Mouse (Mus musculus): ENCODE measurements around the gene Orai3. TPM values are rescaled to one million over a fixed set of nuclear protein-coding genes. Genes with fewer than 3 reads are reported as not detected.

The Orai3 gene
- polyA plus RNA-seq, 1 experiment from 2014 or later = 10.3 TPM

- H3K4me1 ChIP-seq (replicated peaks) = peaks cover 42% of the 10 kb centered on the region
- peak within 1 kb of the TSS; percentile 93 for H3K27ac ChIP-seq
- 2% methylated on average over 31 of the region's 38 CpGs for WGBS
- H3K27me3 ChIP-seq (ENCODE audit: insufficient read depth, poor library complexity, severe bottlenecking) = 0 out of 2 replicates have a peak, but pooled peaks cover 3% of the 10 kb centered on the region
- DNase-seq (ENCODE audit: low spot score) = peak; percentile 72
- H3K9me3 ChIP-seq = no peaks in the 10 kb centered on the region
- peak within 1 kb of the TSS; percentile 90 for H3K4me3 ChIP-seq
- H3K36me3 ChIP-seq = no peaks in the 10 kb centered on the region
Observed at GRCm38 (mm10) chr7:127824176-127824871, 54.7 kb downstream of the Orai3 start, which contains the start of the genes Stx4a and Stx1b. Gene Stx4a, plus strand, starts transcription at chr7:127824294. Gene Stx1b, minus strand, starts transcription at chr7:127824549.

Other genes starting within 250 kb of the Orai3 start
- 7.9 and 13.7 TPM in 2 replicates for gene Tmem265, start 208.4 kb upstream of the Orai3 start, polyA plus RNA-seq (2016; fragmentation: Nextera tagmentation; extraction: Ambion mirVana)
- 47.0 and 54.1 TPM in 2 replicates for gene Phkg2, start 196.5 kb upstream of the Orai3 start, polyA plus RNA-seq (2016; fragmentation: Nextera tagmentation; extraction: Ambion mirVana)
- 15.7 and 16.5 TPM in 2 replicates for gene Ccdc189, start 181.2 kb upstream of the Orai3 start, polyA plus RNA-seq (2016; fragmentation: Nextera tagmentation; extraction: Ambion mirVana)
- gene Rnf40, start 181.0 kb upstream of the Orai3 start, polyA plus RNA-seq (2016; fragmentation: Nextera tagmentation; extraction: Ambion mirVana) = 57.8 and 58.8 TPM in 2 replicates
- 34.5 and 36.7 TPM in 2 replicates for gene Zfp629, start 154.0 kb upstream of the Orai3 start, polyA plus RNA-seq (2016; fragmentation: Nextera tagmentation; extraction: Ambion mirVana)
- gene Bcl7c, start 60.9 kb upstream of the Orai3 start, polyA plus RNA-seq (2016; fragmentation: Nextera tagmentation; extraction: Ambion mirVana) = 55.9 and 56.6 TPM in 2 replicates
- 5.1 and 5.8 TPM in 2 replicates for gene Ctf1, start 57.1 kb upstream of the Orai3 start, polyA plus RNA-seq (2016; fragmentation: Nextera tagmentation; extraction: Ambion mirVana)
- gene Ctf2, start 37.6 kb upstream of the Orai3 start, polyA plus RNA-seq (2016; fragmentation: Nextera tagmentation; extraction: Ambion mirVana) = 0.26 and 0.37 TPM in 2 replicates
- gene Fbxl19, start 25.3 kb upstream of the Orai3 start, polyA plus RNA-seq (2016; fragmentation: Nextera tagmentation; extraction: Ambion mirVana) = 8.6 and 8.9 TPM in 2 replicates
- gene Setd1a, start 6.9 kb downstream of the Orai3 start, polyA plus RNA-seq (2016; fragmentation: Nextera tagmentation; extraction: Ambion mirVana) = 16.5 and 18.7 TPM in 2 replicates
- not detected in 2 replicates for gene Gm49388, start 15.8 kb downstream of the Orai3 start, polyA plus RNA-seq (2016; fragmentation: Nextera tagmentation; extraction: Ambion mirVana)
- 7.4 and 7.8 TPM in 2 replicates for gene Hsd3b7, start 30.8 kb downstream of the Orai3 start, polyA plus RNA-seq (2016; fragmentation: Nextera tagmentation; extraction: Ambion mirVana)
- gene Stx4a, start 54.5 kb downstream of the Orai3 start, polyA plus RNA-seq (2016; fragmentation: Nextera tagmentation; extraction: Ambion mirVana) = 15.2 and 21.6 TPM in 2 replicates
- gene Stx1b, start 54.7 kb downstream of the Orai3 start, polyA plus RNA-seq (2016; fragmentation: Nextera tagmentation; extraction: Ambion mirVana) = 5.0 and 8.5 TPM in 2 replicates
- 19.0 and 19.2 TPM in 2 replicates for gene Zfp646, start 106.4 kb downstream of the Orai3 start, polyA plus RNA-seq (2016; fragmentation: Nextera tagmentation; extraction: Ambion mirVana)
- gene Zfp668, start 107.0 kb downstream of the Orai3 start, polyA plus RNA-seq (2016; fragmentation: Nextera tagmentation; extraction: Ambion mirVana) = 41.4 and 42.3 TPM in 2 replicates
- 0.51 and 1.1 TPM in 2 replicates for gene Prss53, start 121.2 kb downstream of the Orai3 start, polyA plus RNA-seq (2016; fragmentation: Nextera tagmentation; extraction: Ambion mirVana)
- gene Gm21974, start 125.6 kb downstream of the Orai3 start, polyA plus RNA-seq (2016; fragmentation: Nextera tagmentation; extraction: Ambion mirVana) = not detected in 2 replicates
- gene Vkorc1, start 125.8 kb downstream of the Orai3 start, polyA plus RNA-seq (2016; fragmentation: Nextera tagmentation; extraction: Ambion mirVana) = 49.7 and 54.7 TPM in 2 replicates
- gene Bckdk, start 134.3 kb downstream of the Orai3 start, polyA plus RNA-seq (2016; fragmentation: Nextera tagmentation; extraction: Ambion mirVana) = 115 and 123 TPM in 2 replicates
- gene Kat8, start 142.7 kb downstream of the Orai3 start, polyA plus RNA-seq (2016; fragmentation: Nextera tagmentation; extraction: Ambion mirVana) = 50.4 TPM in 2 replicates
- 5.3 and 9.7 TPM in 2 replicates for gene Prss8, start 160.3 kb downstream of the Orai3 start, polyA plus RNA-seq (2016; fragmentation: Nextera tagmentation; extraction: Ambion mirVana)
- gene Prss36, start 176.9 kb downstream of the Orai3 start, polyA plus RNA-seq (2016; fragmentation: Nextera tagmentation; extraction: Ambion mirVana) = 10.4 and 11.6 TPM in 2 replicates
- gene Fus, start 197.6 kb downstream of the Orai3 start, polyA plus RNA-seq (2016; fragmentation: Nextera tagmentation; extraction: Ambion mirVana) = 328 and 333 TPM in 2 replicates
- gene Pycard, start 224.1 kb downstream of the Orai3 start, polyA plus RNA-seq (2016; fragmentation: Nextera tagmentation; extraction: Ambion mirVana) = 9.5 and 12.4 TPM in 2 replicates
- not detected in 2 replicates for gene Trim72, start 234.1 kb downstream of the Orai3 start, polyA plus RNA-seq (2016; fragmentation: Nextera tagmentation; extraction: Ambion mirVana)